Mouse (Mus musculus) kidney, postnatal 0 days (tissue): ENCODE measurements around the gene Nbea. TPM values are rescaled to one million over a fixed set of nuclear protein-coding genes. Genes with fewer than 3 reads are reported as not detected.
A peak's percentile ranks its signal among the peaks of the same experiment; 100 is the strongest.
"Not testable (repeated sequence)": the region's sequence is repeated elsewhere in the genome, so short reads cannot be mapped to it uniquely, and the experiment has no call there.

Experiments
- ATAC-seq: fragments of 200-750 bp; cut with Nextera tagmentation; replicated peaks from 2 replicates; pipeline ENCODE4 v1.8.0; 2017; ENCODE audit warnings: low read depth, moderate number of reproducible peaks, moderate TSS enrichment, moderate library complexity; ENCODE audit not compliant: low FRiP score
- DNase-seq: peaks from one replicate; pipeline ENCODE4 v3.0.0-alpha.2; 2016; ENCODE audit warnings: low spot score
- H3K27ac ChIP-seq: fragments of 300-500 bp; sonication (generic); 2 replicates; pipeline ENCODE4 v1.5.1; 2014; ENCODE audit warnings: mild to moderate bottlenecking
- H3K27me3 ChIP-seq: fragments of 300-500 bp; sonication (generic); 2 replicates; pipeline ENCODE4 v1.6.1; 2014; ENCODE audit warnings: low read length, mixed read lengths; ENCODE audit not compliant: insufficient read depth
- H3K36me3 ChIP-seq: fragments of 300-500 bp; sonication (generic); 2 replicates; pipeline ENCODE4 v1.6.1; 2014; ENCODE audit warnings: low read length, mixed read lengths; ENCODE audit not compliant: insufficient read depth
- H3K4me1 ChIP-seq: fragments of 300-500 bp; sonication (generic); replicated peaks from 2 replicates; pipeline ENCODE4 v1.6.1; 2014; ENCODE audit warnings: antibody characterized with exemption, low read length, mixed read lengths; ENCODE audit not compliant: insufficient read depth
- H3K4me2 ChIP-seq: fragments of 300-500 bp; sonication (generic); 2 replicates; pipeline ENCODE4 v1.6.1; 2014; ENCODE audit warnings: mild to moderate bottlenecking, low read length, moderate library complexity, mixed read lengths
- H3K4me3 ChIP-seq: fragments of 300-500 bp; sonication (generic); replicated peaks from 2 replicates; pipeline ENCODE4 v1.5.1; 2014; ENCODE audit warnings: low read depth, low read length
- H3K9ac ChIP-seq: fragments of 300-500 bp; sonication (generic); 2 replicates; pipeline ENCODE4 v1.6.1; 2014; ENCODE audit warnings: low read depth, low read length
- H3K9me3 ChIP-seq: fragments of 300-500 bp; sonication (generic); replicated peaks from 2 replicates; pipeline ENCODE4 v1.6.1; 2016; ENCODE audit warnings: low read length, inconsistent platforms, mixed read lengths
- CTCF ChIP-seq: IDR thresholded peaks from 2 replicates; pipeline ENCODE4 v1.5.1; 2016; ENCODE audit warnings: antibody characterized with exemption, low read depth, mild to moderate bottlenecking, moderate library complexity
- WGBS: fragments of 180-500 bp; shearing (Covaris S2); extraction: QIAGEN DNeasy Blood & Tissue Kit; methylation state at CpG from one replicate; pipeline ENCODE4 v1.1.7; 2014; 5-methylcytosine and 5-hydroxymethylcytosine counted together
- polyA plus RNA-seq: library from polyadenylated mRNA; unstranded; fragments of >200 nt; fragmentation: Nextera tagmentation; extraction: Ambion mirVana; gene quantifications from 2 replicates; pipeline ENCODE4 v1.2.1, GENCODE M21; 2015

Gene Nbea
- polyA plus RNA-seq, 1 experiment from 2014 or later = 8.6 TPM

GRCm38 (mm10) chr3:55627054-55627453, 556.4 kb downstream of the Nbea start:
- no peaks in the 10 kb centered on the region for H3K27me3 ChIP-seq
- 86% methylated on average over 4 of the region's 4 CpGs for WGBS
- peaks cover 6% of the 10 kb centered on the region; the same call in 1 of the 2 replicates for H3K36me3 ChIP-seq
- DNase-seq = no peak
- H3K4me2 ChIP-seq = no peak overlapping the region
- H3K27ac ChIP-seq = no peak overlapping the region
- no peak overlapping the region for H3K9ac ChIP-seq
- H3K4me1 ChIP-seq = no peaks in the 10 kb centered on the region
- no peaks in the 10 kb centered on the region for H3K9me3 ChIP-seq
- H3K4me3 ChIP-seq = no peak overlapping the region
- no peak for ATAC-seq
- TF ChIP-seq CTCF = no peak

GRCm38 (mm10) chr3:55621958-55622357, 561.5 kb downstream of the Nbea start:
- 92% methylated on average over 3 of the region's 3 CpGs for WGBS
- not testable (repeated sequence) for H3K4me3 ChIP-seq

DNA sequence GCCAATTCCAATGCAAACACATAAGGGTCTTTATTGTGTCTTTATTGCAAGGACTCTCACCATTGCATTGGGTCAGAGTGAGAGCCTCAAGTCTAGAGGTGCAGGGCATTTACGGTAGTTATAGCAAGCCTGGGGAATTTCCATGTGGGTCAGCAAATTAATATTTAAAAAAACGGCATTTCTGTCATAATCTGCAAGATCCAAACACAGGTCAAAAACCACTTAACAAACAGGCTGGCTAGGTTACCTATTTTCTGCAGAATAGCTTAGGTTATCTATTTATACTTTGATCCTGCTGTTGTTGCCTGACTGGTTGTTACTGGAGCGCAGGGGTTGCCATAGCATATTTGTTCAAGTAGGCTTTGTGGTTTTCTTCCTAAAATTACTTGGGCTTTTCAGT, 565.1 kb downstream of the Nbea start:
- no peak for TF ChIP-seq CTCF
- Histone ChIP-seq H3K27ac (no peak overlapping the region), H3K4me1 (no peaks in the 10 kb centered on the region), H3K4me3 (no peak overlapping the region), H3K9ac (no peak overlapping the region), H3K9me3 (no peaks in the 10 kb centered on the region), H3K4me2 (no peak overlapping the region), H3K27me3 (no peaks in the 10 kb centered on the region), H3K36me3 (no peaks in the 10 kb centered on the region)
- DNase-seq = no peak
- ATAC-seq = no peak
- 84% methylated on average over 3 of the region's 3 CpGs for WGBS

More at GRCm38 (mm10) chr3:55621958-55622357, 561.5 kb downstream of the Nbea start:
- not testable (repeated sequence) for H3K36me3 ChIP-seq, ATAC-seq, H3K9ac ChIP-seq, H3K4me2 ChIP-seq, H3K4me1 ChIP-seq, DNase-seq, H3K9me3 ChIP-seq, H3K27me3 ChIP-seq, H3K27ac ChIP-seq
- TF ChIP-seq CTCF = peak; percentile 47; the same call in 1 of the 2 replicates

DNA sequence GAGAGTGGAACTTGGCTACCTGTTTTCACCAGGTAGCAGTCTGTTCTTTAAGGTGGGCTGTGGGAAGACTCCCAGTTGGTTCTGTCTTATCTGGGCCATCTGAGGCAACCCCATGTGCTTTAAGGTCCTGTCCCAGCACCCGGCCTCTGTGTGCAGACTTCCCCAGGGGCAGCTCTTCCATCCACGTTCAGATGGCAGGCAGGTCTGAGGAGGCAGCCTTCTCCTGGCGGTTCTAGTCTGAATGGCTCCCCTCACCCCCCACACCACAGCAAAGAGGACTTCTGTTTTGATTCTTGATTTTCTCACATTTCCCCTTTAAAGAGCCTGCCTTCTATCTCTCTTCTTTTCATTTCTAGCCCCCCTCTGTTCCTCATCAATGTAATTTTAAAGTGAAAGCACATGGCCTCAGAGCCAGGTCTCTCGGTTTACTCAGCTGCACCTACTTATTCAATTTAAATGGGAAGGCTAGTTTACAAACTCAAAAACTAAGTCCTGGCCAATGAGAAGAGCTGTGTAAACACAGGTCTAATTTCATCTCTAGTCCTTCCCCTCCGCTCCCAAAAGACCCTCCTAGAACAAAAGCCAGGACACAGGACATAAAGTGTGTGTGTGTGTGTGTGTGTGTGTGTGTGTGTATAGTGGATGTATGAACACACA, 570.9 kb downstream of the Nbea start:
- DNase-seq (no peak), ATAC-seq (no peak)
- H3K4me2 ChIP-seq = no peak overlapping the region
- no peaks in the 10 kb centered on the region for H3K27me3 ChIP-seq
- 32% methylated on average over 5 of the region's 5 CpGs for WGBS
- no peak overlapping the region for H3K4me3 ChIP-seq
- no peaks in the 10 kb centered on the region for H3K9me3 ChIP-seq
- H3K4me1 ChIP-seq = no peaks in the 10 kb centered on the region
- H3K36me3 ChIP-seq = no peaks in the 10 kb centered on the region
- TF ChIP-seq CTCF = no peak
- H3K9ac ChIP-seq = no peak overlapping the region
- H3K27ac ChIP-seq = no peak overlapping the region

DNA sequence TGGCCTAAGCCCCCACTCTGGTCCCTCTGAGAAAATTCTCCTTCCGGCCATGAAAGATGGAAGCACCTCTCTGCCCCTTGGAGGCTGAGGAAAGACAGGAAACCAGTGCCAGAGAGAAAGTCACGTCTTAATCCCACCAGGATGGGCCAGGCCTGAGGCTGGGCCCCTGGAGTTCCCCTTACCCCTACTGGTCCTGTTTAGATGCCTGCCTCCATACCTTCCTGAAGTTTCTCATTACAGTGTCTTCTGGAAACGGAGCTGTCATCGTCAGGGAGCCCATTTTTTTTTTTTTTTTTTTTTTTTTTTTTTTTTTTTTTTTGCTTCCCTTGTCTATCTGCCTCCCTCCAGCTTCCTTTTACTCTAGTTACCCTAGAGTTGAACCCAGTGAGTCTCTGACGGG, 571.5 kb downstream of the Nbea start:
- no peak for DNase-seq
- no peaks in the 10 kb centered on the region for H3K9me3 ChIP-seq
- ATAC-seq = no peak
- no peak overlapping the region for H3K27ac ChIP-seq
- H3K4me1 ChIP-seq = no peaks in the 10 kb centered on the region
- H3K36me3 ChIP-seq = no peaks in the 10 kb centered on the region
- TF ChIP-seq CTCF = no peak
- no peak overlapping the region for H3K9ac ChIP-seq
- no peak overlapping the region for H3K4me3 ChIP-seq
- no peaks in the 10 kb centered on the region for H3K27me3 ChIP-seq
- 42% methylated on average over 5 of the region's 5 CpGs for WGBS
- H3K4me2 ChIP-seq = no peak overlapping the region

GRCm38 (mm10) chr3:55610191-55610590, 573.3 kb downstream of the Nbea start:
- DNase-seq = no peak
- no peak overlapping the region for H3K4me3 ChIP-seq
- no peaks in the 10 kb centered on the region for H3K9me3 ChIP-seq
- H3K4me1 ChIP-seq = no peaks in the 10 kb centered on the region
- no peaks in the 10 kb centered on the region for H3K36me3 ChIP-seq
- no peak for ATAC-seq
- H3K27ac ChIP-seq = no peak overlapping the region
- no peak overlapping the region for H3K4me2 ChIP-seq
- H3K9ac ChIP-seq = no peak overlapping the region
- WGBS = 92% methylated on average over 11 of the region's 12 CpGs
- H3K27me3 ChIP-seq = no peaks in the 10 kb centered on the region
- TF ChIP-seq CTCF = no peak

GRCm38 (mm10) chr3:55600286-55600685, 583.2 kb downstream of the Nbea start:
- Histone ChIP-seq H3K9ac (no peak overlapping the region), H3K27me3 (no peaks in the 10 kb centered on the region), H3K4me2 (no peak overlapping the region), H3K27ac (no peak overlapping the region), H3K4me3 (no peak overlapping the region), H3K9me3 (no peaks in the 10 kb centered on the region), H3K4me1 (no peaks in the 10 kb centered on the region), H3K36me3 (no peaks in the 10 kb centered on the region)
- 70% methylated on average over 2 of the region's 2 CpGs for WGBS
- no peak for ATAC-seq
- DNase-seq = peak; percentile 45
- no peak for TF ChIP-seq CTCF
